Mouse (Mus musculus): ENCODE results near the gene Rab40c.

GRCm38 (mm10) chr17:25951803-25952623 lies 32.5 kb upstream of the Rab40c start, which contains the start of gene A930017K11Rik:
- TF ChIP-seq POLR2A (IDR thresholded peaks at IDR 0.05; ENCODE audit: low read depth, low read length) (no peak), CTCF (IDR thresholded peaks at IDR 0.05; ENCODE audit: extremely low read depth, insufficient read length, insufficient replicate concordance, low read depth, low read length) (no peak)
